Mouse (Mus musculus) embryonic facial prominence, embryonic 10.5 days (tissue): ENCODE measurements at regions not wholly inside any gene's neighbourhood (a gene's known extent, or its start where the extent isn't known, plus 50 kb on each side); places are given as distances from the start of the nearest gene placed in this dataset.

Source experiments
- DNase-seq: peaks from one replicate; pipeline ENCODE4 v3.0.0-alpha.2; 2017; ENCODE audit warnings: low spot score
- H3K27ac ChIP-seq: fragments of 300-500 bp; sonication (generic); replicated peaks from 2 replicates; pipeline ENCODE4 v1.5.1; 2016; ENCODE audit warnings: mild to moderate bottlenecking
- H3K27me3 ChIP-seq: fragments of 300-500 bp; sonication (generic); replicated peaks from 2 replicates; pipeline ENCODE4 v1.6.1; 2016; ENCODE audit warnings: low read depth, mild to moderate bottlenecking; ENCODE audit not compliant: poor library complexity, severe bottlenecking
- H3K36me3 ChIP-seq: fragments of 300-500 bp; sonication (generic); replicated peaks from 2 replicates; pipeline ENCODE4 v1.6.1; 2016; ENCODE audit warnings: mild to moderate bottlenecking, moderate library complexity
- H3K4me1 ChIP-seq: fragments of 300-500 bp; sonication (generic); 2 replicates; pipeline ENCODE4 v1.6.1; 2016
- H3K4me3 ChIP-seq: fragments of 300-500 bp; sonication (generic); 2 replicates; pipeline ENCODE4 v1.5.1; 2016; ENCODE audit warnings: mild to moderate bottlenecking, moderate library complexity
- H3K9me3 ChIP-seq: fragments of 300-500 bp; sonication (generic); 2 replicates; pipeline ENCODE4 v1.6.1; 2016; ENCODE audit warnings: mild to moderate bottlenecking
- WGBS: fragments of 180-500 bp; shearing (Covaris S2); methylation state at CpG from one replicate; pipeline ENCODE4 v1.1.7; 2016; 5-methylcytosine and 5-hydroxymethylcytosine counted together

DNA sequence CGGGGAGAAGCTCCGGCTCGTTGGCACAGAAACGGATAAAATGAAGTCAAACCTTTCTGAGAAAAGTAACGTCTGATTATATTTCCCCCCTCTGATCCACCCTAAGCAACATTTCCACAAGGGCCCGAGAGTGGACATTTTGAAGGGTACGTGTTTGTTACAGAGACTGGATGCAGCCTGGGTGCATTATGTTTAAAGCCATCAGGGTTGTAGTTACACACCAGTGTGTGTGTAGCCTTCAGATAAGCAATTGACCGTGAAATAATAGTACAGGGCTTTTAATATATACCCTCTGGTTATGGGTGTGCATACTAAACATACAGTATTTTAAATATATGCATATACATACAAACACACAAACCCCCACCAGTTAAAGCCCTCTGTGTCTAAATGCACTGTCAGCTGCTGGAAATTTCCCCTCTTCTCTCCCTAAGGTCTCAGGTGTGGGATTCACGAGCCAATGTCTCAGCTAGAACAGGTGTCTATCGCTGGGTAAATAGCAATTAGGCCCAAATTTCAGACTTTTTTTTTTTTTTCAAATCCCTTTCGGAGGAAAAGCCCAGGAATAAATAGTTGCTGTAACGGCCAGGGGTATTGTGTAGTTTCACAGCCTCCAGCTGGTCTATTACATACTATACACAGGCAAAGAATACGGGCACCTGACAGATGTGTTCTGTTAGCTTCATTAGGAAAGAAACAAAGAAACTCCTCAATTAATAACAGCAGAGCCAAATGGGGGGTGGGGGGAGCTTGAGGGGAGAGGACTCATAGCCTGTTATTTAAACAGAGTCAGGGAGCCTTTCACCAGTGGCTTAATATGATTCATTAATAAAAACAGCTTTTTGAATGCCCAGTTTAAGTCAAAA lies 122.8 kb downstream of the Id4 start:
- Histone ChIP-seq H3K4me3 (no peak overlapping the region), H3K4me1 (peaks cover 6% of the 10 kb centered on the region), H3K36me3 (no peaks in the 10 kb centered on the region), H3K9me3 (no peaks in the 10 kb centered on the region), H3K27ac (no peak overlapping the region), H3K27me3 (no peaks in the 10 kb centered on the region)
- WGBS: 78% methylated on average over 13 of the region's 13 CpGs
- no peak for DNase-seq

DNA sequence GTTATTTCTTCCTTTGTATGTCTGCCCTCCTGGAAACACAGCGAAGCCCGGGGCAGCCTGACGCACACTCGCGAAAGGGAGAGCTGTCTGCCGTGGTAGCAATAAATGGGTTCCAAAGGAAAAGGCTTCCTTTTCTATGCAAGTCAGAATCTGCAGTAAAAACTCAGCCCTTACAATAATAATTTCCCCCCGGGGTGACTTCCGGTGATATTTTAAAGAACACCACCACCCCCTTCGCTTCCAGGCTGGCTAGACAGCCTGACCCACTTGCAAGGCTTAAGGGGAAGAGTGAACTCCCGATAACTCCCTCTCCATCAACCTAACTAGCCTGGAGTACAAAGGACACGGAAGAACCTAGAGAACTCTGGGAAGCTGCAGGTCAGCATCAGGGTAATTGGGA lies 123.9 kb downstream of the Id4 start:
- Histone ChIP-seq H3K27me3 (no peaks in the 10 kb centered on the region), H3K4me3 (no peak overlapping the region), H3K27ac (no peak overlapping the region), H3K4me1 (peaks cover 6% of the 10 kb centered on the region), H3K36me3 (no peaks in the 10 kb centered on the region), H3K9me3 (no peaks in the 10 kb centered on the region)
- DNase-seq: no peak
- WGBS: 78% methylated on average over 11 of the region's 11 CpGs

DNA sequence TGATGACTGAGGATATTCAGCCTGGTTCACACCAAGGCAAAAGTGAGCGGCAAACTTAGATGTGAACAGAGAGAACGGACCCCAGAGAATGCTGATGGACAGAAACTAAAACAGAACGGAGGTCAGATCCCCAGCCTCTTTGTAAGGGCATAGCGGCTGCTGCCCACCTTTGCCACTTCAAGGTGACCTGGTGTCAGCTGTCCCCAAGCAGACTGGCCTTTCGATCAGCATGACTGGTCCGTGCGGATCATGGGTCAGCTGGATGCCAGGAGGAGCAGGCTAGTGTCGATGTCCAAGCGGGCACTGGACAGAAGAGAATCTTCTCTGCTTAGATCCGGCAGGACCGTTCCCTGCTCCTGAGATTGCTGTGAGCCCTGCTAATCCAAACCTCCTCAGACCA lies 122.1 kb downstream of the Zfp169 start:
- 91% methylated on average over 11 of the region's 11 CpGs for WGBS
- Histone ChIP-seq H3K36me3 (no peaks in the 10 kb centered on the region), H3K27me3 (no peaks in the 10 kb centered on the region), H3K4me1 (peaks cover 3% of the 10 kb centered on the region; the same call in 1 of the 2 replicates), H3K9me3 (no peaks in the 10 kb centered on the region), H3K4me3 (no peak overlapping the region), H3K27ac (no peak overlapping the region)
- DNase-seq: no peak

DNA sequence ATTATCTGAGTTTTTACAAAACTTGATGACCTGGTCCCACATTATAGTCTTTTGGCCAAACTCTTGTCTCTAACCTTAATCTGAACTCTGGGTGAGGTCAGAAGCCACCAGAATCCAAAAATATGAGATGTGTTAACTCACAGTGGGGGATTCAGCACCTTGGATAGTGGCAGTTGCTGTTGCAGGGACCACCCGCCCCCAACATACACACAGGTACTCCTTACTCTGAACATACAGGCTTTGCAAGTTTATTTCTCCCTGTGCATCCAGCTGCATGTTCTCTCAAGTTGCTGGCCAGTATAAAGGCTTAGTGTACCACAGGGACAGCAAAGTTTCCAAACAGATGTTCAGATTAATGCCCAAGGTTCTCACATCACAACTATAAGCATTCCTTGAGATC lies 115.5 kb downstream of the Zfp169 start:
- peak; percentile 59 for DNase-seq
- H3K9me3 ChIP-seq: no peaks in the 10 kb centered on the region
- no peak overlapping the region for H3K27ac ChIP-seq
- no peaks in the 10 kb centered on the region for H3K27me3 ChIP-seq
- H3K4me3 ChIP-seq: no peak overlapping the region
- H3K4me1 ChIP-seq: peaks cover 8% of the 10 kb centered on the region
- H3K36me3 ChIP-seq: no peaks in the 10 kb centered on the region
- WGBS: 18% methylated on average over 1 of the region's 1 CpGs

DNA sequence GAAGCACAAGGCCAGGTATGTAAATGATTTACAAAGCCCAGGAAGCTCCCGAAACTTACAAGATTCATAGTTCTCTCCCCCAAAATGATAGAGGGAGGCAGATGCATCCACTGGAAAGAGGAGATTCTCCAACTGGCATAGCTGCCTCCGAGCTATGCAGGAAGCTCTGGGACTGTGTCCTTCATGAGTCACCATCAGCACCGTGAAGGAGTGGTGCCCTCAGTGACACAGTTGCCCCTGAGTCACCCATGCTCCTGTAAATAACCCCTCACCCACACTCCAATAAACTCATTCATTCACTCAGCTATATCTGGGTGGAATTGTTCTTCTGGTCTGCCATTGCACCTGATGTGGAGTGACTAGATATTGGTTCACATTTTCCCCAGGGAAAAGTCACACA lies 114.6 kb downstream of the Zfp169 start:
- 87% methylated on average over 3 of the region's 3 CpGs for WGBS
- Histone ChIP-seq H3K9me3 (no peaks in the 10 kb centered on the region), H3K36me3 (no peaks in the 10 kb centered on the region), H3K27ac (no peak overlapping the region), H3K4me1 (peaks cover 7% of the 10 kb centered on the region), H3K27me3 (no peaks in the 10 kb centered on the region), H3K4me3 (no peak overlapping the region)
- DNase-seq: no peak

DNA sequence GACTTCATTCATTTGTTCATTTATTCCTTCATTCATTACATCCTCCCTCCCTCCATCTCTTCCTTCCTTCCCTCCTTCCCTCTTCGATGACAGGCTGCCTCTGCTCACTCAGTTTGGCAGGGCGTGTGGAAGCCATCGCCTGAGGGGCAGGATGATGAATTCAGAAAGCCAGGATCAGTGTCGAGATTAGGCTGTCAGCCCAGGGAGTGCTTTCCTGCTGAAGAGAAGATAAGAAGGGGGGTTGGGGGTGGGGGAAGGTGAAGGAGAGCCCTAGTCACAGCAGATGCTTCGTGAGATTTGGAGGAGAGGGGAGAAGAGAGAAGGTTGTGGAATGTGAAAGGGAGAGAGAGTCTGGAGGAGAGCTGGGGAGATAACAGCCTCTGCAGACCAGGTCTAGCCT lies 110.9 kb downstream of the Zfp169 start:
- 9% methylated on average over 5 of the region's 5 CpGs for WGBS
- peak; percentile 17 for DNase-seq
- Histone ChIP-seq H3K36me3 (no peaks in the 10 kb centered on the region), H3K27ac (no peak overlapping the region), H3K4me3 (no peak overlapping the region), H3K4me1 (peaks cover 11% of the 10 kb centered on the region), H3K27me3 (no peaks in the 10 kb centered on the region), H3K9me3 (no peaks in the 10 kb centered on the region)

DNA sequence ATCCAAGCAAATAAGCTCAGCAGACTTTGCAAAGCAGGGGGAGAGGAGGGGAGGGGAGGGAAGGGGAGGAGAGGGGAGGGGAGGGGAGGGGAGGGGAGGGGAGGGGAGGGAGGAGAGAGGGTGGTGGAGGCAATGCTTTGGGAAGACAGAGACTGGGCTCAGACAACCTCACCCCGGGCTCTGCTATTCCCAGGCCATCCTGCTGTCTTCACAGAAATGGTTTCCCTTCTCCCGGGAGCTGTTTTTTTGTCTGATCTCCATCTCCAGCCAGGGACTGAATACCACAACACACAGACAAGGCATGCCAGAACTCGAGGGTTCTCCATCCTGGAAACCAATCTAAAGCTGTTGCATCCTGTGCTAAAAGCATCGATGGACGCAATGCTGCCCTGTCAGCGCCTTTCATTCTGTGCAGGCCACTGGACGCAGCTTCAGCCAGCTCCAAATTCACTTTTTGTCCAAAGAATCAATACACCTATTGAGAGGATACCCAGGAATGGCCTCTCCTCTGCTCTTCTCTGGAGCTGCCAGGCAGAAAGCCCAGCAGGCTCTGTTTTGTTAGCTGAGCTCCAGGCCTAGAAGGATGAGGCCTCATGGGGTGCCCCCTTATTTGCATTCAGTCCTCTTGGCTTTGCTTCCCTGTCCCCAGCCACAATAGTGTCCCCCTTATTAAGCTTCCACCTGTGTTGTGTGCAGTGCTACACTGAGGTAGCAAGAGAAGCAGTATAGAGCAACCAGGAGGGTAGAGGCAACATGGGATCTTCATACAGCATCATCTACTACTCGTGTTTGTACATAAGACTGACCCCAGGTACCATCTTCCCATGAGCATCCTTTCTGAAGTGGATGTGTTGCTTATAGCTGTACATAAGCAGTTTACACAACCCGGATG lies 90.6 kb downstream of the Zfp169 start:
- peaks cover 18% of the 10 kb centered on the region; the same call in 1 of the 2 replicates for H3K4me1 ChIP-seq
- WGBS: 38% methylated on average over 9 of the region's 9 CpGs
- no peak overlapping the region for H3K4me3 ChIP-seq
- no peaks in the 10 kb centered on the region for H3K9me3 ChIP-seq
- H3K27me3 ChIP-seq: no peaks in the 10 kb centered on the region
- no peaks in the 10 kb centered on the region for H3K36me3 ChIP-seq
- DNase-seq: no peak
- H3K27ac ChIP-seq: no peak overlapping the region

DNA sequence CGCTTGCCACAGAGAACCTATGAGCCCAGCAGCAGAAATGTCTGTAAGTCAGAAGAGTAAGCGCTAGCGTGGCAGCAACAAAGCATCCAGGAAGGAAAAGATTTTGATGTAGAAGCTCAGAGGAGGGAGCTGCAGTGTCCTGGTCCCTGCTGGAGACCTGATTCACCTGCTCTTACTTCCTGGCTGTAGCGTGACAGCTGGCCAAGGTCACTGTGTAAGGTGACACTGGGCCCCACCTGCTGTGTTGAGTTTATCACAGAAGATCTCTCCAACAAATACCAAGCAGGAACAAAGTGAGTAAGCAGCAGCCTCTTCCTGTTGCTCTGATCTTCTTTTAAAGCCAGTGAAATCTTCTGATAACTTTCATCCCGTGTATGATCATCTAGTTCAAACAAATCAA lies 86.4 kb downstream of the Zfp169 start:
- 67% methylated on average over 5 of the region's 5 CpGs for WGBS
- Histone ChIP-seq H3K27ac (no peak overlapping the region), H3K4me3 (no peak overlapping the region), H3K36me3 (no peaks in the 10 kb centered on the region), H3K9me3 (no peaks in the 10 kb centered on the region), H3K4me1 (peaks cover 23% of the 10 kb centered on the region), H3K27me3 (no peaks in the 10 kb centered on the region)
- DNase-seq: no peak

DNA sequence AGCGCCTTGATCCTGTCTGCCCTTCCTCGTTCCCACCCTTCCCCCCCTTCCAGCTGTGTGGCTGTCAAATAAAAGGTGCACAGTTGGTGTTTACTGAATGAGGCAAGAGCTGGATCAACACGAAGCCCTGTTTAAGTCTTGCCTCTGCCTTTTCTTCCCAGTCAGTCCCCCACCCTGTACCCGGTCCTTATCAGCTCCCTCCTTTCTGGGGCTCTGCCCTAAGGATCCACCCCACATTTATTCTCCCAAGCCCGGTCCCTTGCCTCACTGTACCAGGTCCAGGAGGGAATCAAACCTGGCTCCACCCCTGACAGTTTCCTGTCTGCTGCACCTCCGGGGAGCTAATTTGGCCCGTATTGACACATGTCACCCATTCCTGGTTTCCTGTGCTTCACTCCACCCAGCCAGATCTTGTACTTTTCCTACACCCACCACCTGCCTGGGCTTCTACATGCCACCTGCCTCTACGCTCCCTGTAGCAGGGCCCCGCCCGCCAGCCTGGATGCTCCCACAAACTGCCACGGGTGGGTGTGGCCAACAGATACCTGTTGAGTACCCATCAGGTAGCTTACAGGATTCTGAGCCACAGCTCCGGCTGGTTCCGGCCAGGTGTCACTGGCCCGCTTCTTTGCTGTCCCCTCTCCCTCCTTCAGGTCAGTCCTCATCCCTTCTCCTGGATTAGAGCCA lies 76.4 kb downstream of the Zfp169 start:
- Histone ChIP-seq H3K27me3 (no peaks in the 10 kb centered on the region), H3K27ac (no peak overlapping the region), H3K4me3 (no peak overlapping the region), H3K36me3 (no peaks in the 10 kb centered on the region), H3K9me3 (no peaks in the 10 kb centered on the region), H3K4me1 (peaks cover 19% of the 10 kb centered on the region)
- 71% methylated on average over 14 of the region's 14 CpGs for WGBS
- no peak for DNase-seq
